Mouse (Mus musculus) hindbrain, embryonic 12.5 days (tissue): ENCODE measurements around the gene Wiz. TPM values are rescaled to one million over a fixed set of nuclear protein-coding genes. Genes with fewer than 3 reads are reported as not detected.

Experiments
- ATAC-seq: fragments of 200-750 bp; cut with Nextera tagmentation; 2 replicates; pipeline ENCODE4 v1.8.0; 2017; ENCODE audit warnings: moderate TSS enrichment; ENCODE audit not compliant: low FRiP score
- H3K27ac ChIP-seq: fragments of 300-500 bp; sonication (generic); 2 replicates; pipeline ENCODE4 v1.5.1; 2016; ENCODE audit warnings: mild to moderate bottlenecking
- H3K27me3 ChIP-seq: fragments of 300-500 bp; sonication (generic); 2 replicates; pipeline ENCODE4 v1.6.1; 2016; ENCODE audit warnings: mild to moderate bottlenecking
- H3K36me3 ChIP-seq: fragments of 300-500 bp; sonication (generic); 2 replicates; pipeline ENCODE4 v1.6.1; 2016; ENCODE audit warnings: mild to moderate bottlenecking
- H3K4me1 ChIP-seq: fragments of 300-500 bp; sonication (generic); 2 replicates; pipeline ENCODE4 v1.6.1; 2016
- H3K4me2 ChIP-seq: fragments of 300-500 bp; sonication (generic); replicated peaks from 2 replicates; pipeline ENCODE4 v1.6.1; 2016; ENCODE audit warnings: mild to moderate bottlenecking
- H3K4me3 ChIP-seq: fragments of 300-500 bp; sonication (generic); 2 replicates; pipeline ENCODE4 v1.5.1; 2016; ENCODE audit warnings: mild to moderate bottlenecking
- H3K9ac ChIP-seq: fragments of 300-500 bp; sonication (generic); 2 replicates; pipeline ENCODE4 v1.6.1; 2016; ENCODE audit warnings: mild to moderate bottlenecking, moderate library complexity
- H3K9me3 ChIP-seq: fragments of 300-500 bp; sonication (generic); replicated peaks from 2 replicates; pipeline ENCODE4 v1.6.1; 2016; ENCODE audit warnings: mild to moderate bottlenecking
- WGBS: fragments of 180-500 bp; shearing (Covaris S2); methylation state at CpG from one replicate; pipeline ENCODE4 v1.1.7; 2016; 5-methylcytosine and 5-hydroxymethylcytosine counted together
- microRNA-seq: library from miRNA; unstranded; fragments of <30 nt; microRNA quantifications from one replicate; pipeline ENCODE4, GENCODE M21; 2017
- polyA plus RNA-seq: library from polyadenylated mRNA; unstranded; fragments of >200 nt; fragmentation: Nextera tagmentation; extraction: Ambion mirVana; gene quantifications from 2 replicates; pipeline ENCODE4 v1.2.1, GENCODE M21; 2016

Wiz gene
- polyA plus RNA-seq, 1 experiment from 2014 or later, result 45.6 TPM

DNA sequence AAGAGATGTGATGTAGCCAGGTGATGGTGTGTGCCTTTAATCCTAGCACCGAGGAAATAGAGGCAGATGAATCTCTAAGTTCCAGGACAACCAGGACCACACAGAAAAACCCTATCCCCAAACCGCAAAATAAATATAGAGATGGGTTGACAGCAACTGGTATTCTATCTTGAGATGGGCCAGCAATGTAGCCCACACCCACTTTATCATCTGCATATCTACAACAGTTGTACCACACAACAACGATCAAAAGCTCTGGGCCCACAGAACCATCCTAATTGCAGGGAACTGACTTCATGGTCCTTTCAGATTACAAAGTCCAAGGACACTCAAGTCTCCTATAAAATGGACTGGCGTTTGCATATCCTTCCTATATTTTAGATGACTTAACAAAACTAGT is 81.3 kb downstream of the Wiz start:
- no peak overlapping the region for H3K27ac ChIP-seq
- H3K4me3 ChIP-seq, result no peak overlapping the region
- ATAC-seq, result no peak
- no peaks in the 10 kb centered on the region for H3K4me1 ChIP-seq
- 94% methylated on average over 4 of the region's 4 CpGs for WGBS
- H3K4me2 ChIP-seq, result no peak overlapping the region
- H3K36me3 ChIP-seq, result peaks cover 97% of the 10 kb centered on the region
- no peaks in the 10 kb centered on the region for H3K9me3 ChIP-seq
- H3K9ac ChIP-seq, result no peak overlapping the region
- H3K27me3 ChIP-seq, result no peaks in the 10 kb centered on the region

Small RNA genes lying within 50 kb of the gene (microRNA-seq; reads per million reads assigned to microRNA genes)
- gene Gm22201, result not detected

Other genes starting within 250 kb of the Wiz start
- gene Notch3, start 222.6 kb downstream of the Wiz start, polyA plus RNA-seq, result 23.6 TPM in 2 replicates
- gene Ephx3, start 199.9 kb downstream of the Wiz start, polyA plus RNA-seq, result 0.08 TPM in 1 of 2 replicates, not detected in the other
- gene Brd4, start 104.7 kb downstream of the Wiz start, polyA plus RNA-seq, result 108 and 112 TPM in 2 replicates
- 131 TPM in 2 replicates for gene Akap8, start 68.2 kb downstream of the Wiz start, polyA plus RNA-seq
- gene Akap8l, start 38.8 kb downstream of the Wiz start, polyA plus RNA-seq, result 134 and 138 TPM in 2 replicates
- 0.39 and 0.72 TPM in 2 replicates for gene Rasal3, start 14.1 kb upstream of the Wiz start, polyA plus RNA-seq
- gene Pglyrp2, start 34.7 kb upstream of the Wiz start, polyA plus RNA-seq, result 0.08 TPM in 1 of 2 replicates, not detected in the other
- gene Cyp4f39, start 63.3 kb upstream of the Wiz start, polyA plus RNA-seq, result 0.99 and 1.3 TPM in 2 replicates
- 11.7 and 13.3 TPM in 2 replicates for gene Cyp4f17, start 116.6 kb upstream of the Wiz start, polyA plus RNA-seq
- 21.9 and 25.8 TPM in 2 replicates for gene Cyp4f16, start 147.1 kb upstream of the Wiz start, polyA plus RNA-seq
- not detected in 2 replicates for gene Cyp4f37, start 231.9 kb upstream of the Wiz start, polyA plus RNA-seq